Mouse (Mus musculus): ENCODE measurements at regions not wholly inside any gene's neighbourhood (a gene's known extent, or its start where the extent isn't known, plus 50 kb on each side); places are given as distances from the start of the nearest gene placed in this dataset.
"Not testable (repeated sequence)": the region's sequence is repeated elsewhere in the genome, so short reads cannot be mapped to it uniquely, and the experiment has no call there.

- in situ Hi-C loops (cut with MseI, MboI) = loop anchor here in 1 of 2 experiments (25.0 kb wide), 1 partner anchor 266 kb away; the partner anchor contains the start of gene Pou3f1
Measured at GRCm38 (mm10) chr4:124395966-124396395, 214.6 kb downstream of the 3100002H09Rik start.

DNA sequence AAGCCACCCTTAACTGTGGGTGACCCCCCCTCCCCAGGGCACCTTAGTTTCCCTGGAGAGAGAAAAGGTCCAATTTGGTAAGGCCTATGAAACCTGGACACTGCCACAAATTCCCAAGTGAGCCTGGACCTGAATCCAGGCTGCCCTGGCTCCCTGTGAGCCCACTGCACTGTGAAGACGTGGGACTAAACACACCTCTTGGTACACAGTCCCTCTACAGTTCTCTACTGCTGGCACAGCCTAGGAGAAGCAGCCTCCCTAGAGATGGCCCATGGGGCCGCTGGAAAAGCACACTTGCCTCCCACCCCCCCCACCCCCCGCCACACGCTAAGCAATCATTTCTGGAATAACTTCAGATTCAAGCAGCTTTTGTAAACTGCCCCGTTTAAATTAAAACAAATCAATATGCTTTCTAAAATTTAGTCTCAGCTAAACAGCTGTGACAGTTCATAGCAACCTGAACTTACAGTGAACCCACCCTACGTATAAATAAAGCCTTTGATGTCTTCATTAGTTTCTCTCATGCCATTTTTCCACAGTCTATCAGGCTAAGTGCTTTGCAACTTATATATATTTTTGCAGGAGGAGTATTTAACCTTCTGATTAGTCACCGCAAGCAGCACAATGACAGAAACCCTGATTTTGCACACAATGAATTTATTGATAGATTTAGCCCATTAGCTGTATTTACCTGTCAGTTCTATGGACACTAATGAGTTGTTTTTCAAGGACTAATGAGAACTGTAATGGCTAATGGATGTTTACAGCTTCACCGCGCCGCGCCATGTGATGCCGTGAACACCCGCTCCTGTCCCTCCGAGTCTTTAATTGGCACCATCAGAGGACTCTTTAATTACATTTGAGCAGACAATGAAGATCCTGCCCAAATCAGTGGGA lies 215.3 kb downstream of the 3100002H09Rik start:
- in situ Hi-C loops (cut with MseI, MboI) = loop anchor here in 1 of 2 experiments (25.0 kb wide), 1 partner anchor 267 kb away; the partner anchor contains the start of gene Pou3f1

DNA sequence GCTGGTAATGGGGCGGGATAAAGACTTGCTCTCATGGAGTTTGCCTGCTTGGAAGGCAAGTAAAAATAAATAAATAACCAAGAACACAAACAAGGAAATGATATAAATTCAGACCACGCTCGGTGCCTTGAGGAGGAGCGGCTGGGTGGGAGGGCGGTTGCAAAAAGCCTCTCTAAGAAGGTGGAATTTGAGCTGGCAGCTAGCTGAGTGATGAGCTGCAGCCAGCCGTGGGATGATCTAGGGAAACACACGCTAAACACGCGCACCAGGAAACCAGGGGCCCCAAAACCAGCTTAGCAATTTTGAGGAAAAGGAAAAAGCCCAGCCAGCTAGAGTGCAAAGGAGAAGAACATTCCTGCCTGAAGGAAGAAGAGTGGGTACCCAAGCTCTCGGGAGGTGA lies 217.0 kb downstream of the 3100002H09Rik start:
- in situ Hi-C loops (cut with MseI, MboI) = loop anchor here in 1 of 2 experiments (25.0 kb wide), 1 partner anchor 269 kb away; the partner anchor contains the start of gene Pou3f1

GRCm38 (mm10) chr4:124389067-124389466 lies 221.5 kb downstream of the 3100002H09Rik start:
- in situ Hi-C loops (cut with MseI, MboI) = loop anchor here in 1 of 2 experiments (25.0 kb wide), 1 partner anchor 273 kb away; the partner anchor contains the start of gene Pou3f1

GRCm38 (mm10) chr4:124385106-124386055 lies 225.2 kb downstream of the 3100002H09Rik start:
- in situ Hi-C loops (cut with MseI, MboI) = loop anchor here in 1 of 2 experiments (25.0 kb wide), 1 partner anchor 277 kb away; the partner anchor contains the start of gene Pou3f1

- in situ Hi-C loops (cut with MseI, MboI) = loop anchor here in 1 of 2 experiments (25.0 kb wide), 1 partner anchor 286 kb away; the partner anchor contains the start of gene Pou3f1
Measured at GRCm38 (mm10) chr4:124376504-124376903, 234.1 kb downstream of the 3100002H09Rik start.

DNA sequence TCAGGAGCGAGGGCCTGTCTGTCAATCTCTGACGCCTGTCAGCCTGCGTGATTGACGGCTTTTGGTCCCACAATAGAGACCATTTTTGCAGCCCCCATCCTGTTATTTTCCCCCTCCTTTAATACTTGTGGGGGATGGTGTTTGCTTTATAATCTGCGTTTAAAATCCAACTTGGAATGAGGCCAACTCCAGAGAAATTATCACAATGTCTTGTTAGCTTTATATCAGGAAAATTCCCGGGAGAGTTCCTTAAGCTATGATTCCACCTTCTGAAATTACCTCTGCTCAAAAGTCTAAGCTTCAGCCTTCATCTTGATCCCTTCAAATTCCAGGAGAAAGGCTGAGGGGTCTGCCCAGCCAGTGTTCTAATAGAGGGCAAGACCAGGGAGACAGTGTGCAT lies 235.0 kb downstream of the 3100002H09Rik start:
- in situ Hi-C loops (cut with MseI, MboI) = loop anchor here in 1 of 2 experiments (25.0 kb wide), 1 partner anchor 287 kb away; the partner anchor contains the start of gene Pou3f1

GRCm38 (mm10) chr4:124368831-124369230 lies 241.8 kb downstream of the 3100002H09Rik start:
- in situ Hi-C loops (cut with MseI, MboI) = no loop called here

DNA sequence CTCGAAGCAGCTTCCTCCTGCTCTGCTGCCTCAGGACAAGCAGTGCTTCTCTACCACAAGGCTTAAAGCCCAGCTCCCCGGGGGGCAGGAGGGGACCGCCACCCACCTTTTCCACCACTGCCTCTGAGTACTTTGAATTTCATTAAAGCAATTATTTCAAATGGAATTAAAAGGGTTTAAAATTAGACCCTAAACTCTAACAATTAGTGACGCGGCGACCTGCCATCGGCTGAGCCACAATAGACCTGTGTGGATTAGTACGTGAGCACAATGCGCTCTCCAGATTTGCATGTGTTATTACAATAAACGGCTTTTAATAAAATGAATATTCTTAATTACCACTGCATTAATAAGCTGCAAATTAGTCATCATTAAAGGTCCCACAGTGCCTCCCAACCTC lies 242.5 kb downstream of the 3100002H09Rik start:
- in situ Hi-C loops (cut with MseI, MboI) = no loop called here

- in situ Hi-C loops (cut with MseI, MboI) = no loop called here
Measured at GRCm38 (mm10) chr4:124360578-124360908, 250.1 kb downstream of the 3100002H09Rik start.

DNA sequence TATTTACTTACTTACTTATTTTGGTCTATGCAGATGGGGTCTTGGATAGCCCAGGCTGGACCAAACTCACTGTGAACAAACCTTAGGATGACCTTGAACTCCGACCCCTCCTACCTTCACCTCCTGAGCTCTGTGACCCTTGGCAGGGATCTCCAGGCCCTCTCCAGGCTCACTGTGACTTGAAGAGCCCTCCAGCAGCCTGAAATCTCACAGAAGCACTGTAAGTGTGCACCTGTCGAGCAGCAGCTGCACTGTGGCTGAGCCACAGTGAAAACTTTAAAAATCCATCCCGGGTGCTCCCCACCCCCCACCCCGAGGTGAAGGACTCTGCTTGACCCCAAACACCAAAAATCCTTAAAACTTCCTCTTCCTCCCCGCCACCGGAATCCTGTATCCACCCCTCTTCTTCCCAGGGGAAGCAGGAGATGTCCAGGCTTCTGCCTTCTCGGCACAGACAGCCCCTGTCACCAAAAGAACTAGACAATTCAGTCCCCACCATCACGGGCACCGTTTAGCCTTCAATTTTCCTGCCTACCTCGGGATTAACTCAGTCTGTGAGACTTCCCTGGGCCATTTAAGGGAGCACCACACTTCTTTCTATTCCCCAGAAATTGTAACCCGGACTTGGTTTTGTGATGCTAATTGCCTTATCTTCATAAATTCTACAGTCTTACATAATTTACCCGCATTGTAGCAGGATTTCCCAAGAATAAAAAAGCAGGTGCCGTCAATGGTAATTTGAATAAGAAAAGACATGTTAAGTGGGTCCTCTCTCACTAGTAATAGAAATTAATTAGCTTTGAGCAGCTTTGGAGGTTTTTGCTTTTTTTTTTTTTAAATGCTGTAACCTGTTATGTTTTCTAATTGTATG lies 250.7 kb downstream of the 3100002H09Rik start:
- in situ Hi-C loops (cut with MseI, MboI) = no loop called here

DNA sequence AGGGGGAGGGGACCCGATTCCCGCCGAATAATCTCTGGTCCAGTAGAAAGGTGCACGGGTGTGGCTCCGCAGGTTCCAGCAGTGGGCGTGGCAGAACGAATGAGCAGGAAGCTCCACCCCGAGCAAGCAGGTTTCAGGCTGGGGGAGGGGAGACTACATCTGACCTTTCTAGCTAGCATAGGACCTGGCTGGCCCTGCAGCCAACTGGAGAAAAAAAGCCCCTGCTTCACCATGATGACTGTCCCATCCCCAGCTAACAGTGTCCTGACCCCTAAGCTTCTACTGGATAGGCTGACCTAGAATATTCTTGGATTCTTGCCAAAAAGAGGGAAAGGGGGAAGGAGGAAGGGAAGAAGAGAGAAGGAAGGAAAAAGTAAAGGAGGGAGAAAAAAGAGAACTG lies 252.1 kb downstream of the 3100002H09Rik start:
- in situ Hi-C loops (cut with MseI, MboI) = not testable (repeated sequence)

- in situ Hi-C loops (cut with MseI, MboI) = no loop called here
Measured at GRCm38 (mm10) chr4:124350361-124350760, 260.2 kb downstream of the 3100002H09Rik start.

DNA sequence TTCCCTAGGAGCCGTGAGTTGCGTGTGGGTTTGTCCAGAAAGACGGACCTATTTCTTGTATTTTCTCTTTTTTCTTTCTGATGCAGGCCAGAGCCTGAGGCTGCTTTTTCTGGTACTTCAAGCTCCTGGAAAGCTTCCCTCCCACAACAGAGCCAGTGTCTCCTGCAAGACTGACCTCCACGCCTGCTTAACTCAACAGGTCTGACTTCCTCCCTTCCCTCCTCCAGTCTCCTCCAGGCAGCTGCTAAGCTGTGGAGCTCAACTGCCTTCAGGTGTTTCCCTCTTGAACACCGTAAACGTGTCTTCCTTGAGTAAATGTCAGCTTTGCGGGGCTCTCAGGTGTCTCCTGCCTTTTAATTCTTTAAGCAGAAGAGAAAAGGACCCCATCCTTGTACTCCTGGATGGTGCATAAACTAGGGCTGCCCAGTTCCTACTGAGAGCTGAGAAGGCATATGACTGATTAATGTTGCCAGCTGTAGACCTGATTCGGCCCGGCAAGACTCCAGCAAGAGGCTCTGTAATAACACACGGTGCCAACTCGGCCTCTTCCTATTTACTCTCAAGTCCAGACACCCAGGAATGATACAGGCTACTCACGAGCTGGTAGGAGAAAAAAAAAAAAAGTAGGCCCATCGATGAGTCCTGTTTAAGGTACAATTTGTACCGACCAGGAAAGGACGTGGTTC lies 260.9 kb downstream of the 3100002H09Rik start:
- in situ Hi-C loops (cut with MseI, MboI) = no loop called here

- in situ Hi-C loops (cut with MseI, MboI) = no loop called here
Measured at GRCm38 (mm10) chr4:124349055-124349454, 261.5 kb downstream of the 3100002H09Rik start.

DNA sequence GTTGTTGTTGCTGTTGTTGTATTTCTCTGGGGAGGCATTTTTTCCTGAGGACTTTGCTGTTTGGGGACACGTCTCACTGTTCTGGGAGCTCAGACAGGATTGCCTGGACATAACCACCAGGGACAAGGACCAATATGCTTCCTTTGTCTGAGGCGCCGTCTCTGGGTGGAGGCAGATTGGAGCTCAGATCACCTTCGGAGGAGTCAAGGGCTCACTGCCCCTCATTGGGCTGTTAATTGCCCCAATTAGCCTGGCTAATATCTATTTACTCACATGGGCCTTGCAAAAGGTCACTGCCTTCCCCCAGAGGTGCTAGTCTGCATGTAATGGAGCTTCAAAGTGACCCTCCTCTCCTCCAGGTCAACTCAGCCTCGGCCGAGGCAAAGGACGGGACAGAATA lies 270.5 kb downstream of the 3100002H09Rik start:
- in situ Hi-C loops (cut with MseI, MboI) = no loop called here

GRCm38 (mm10) chr4:124335726-124336125 lies 274.9 kb downstream of the 3100002H09Rik start:
- in situ Hi-C loops (cut with MseI, MboI) = no loop called here

- in situ Hi-C loops (cut with MseI, MboI) = no loop called here
Measured at GRCm38 (mm10) chr4:124332974-124333373, 277.6 kb downstream of the 3100002H09Rik start.

DNA sequence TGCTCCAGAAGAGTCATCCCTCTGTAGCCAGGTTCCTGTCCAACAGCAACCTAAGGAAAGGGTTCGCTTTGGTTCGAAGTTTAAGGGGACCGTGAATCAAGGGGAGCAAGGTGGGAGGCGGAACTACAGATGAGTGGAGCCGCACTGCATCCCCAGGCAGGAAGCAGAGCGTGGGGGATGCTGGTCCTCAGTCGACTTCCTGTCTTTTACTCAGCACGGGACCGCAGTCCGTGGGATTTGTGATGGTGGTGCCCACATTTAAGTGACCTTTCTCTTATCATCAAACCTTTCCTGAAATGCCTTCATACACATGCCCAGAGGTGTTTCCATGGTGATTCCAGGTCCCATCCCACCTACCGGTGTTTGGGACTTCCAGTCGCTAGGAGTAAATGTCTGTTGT lies 278.2 kb downstream of the 3100002H09Rik start:
- in situ Hi-C loops (cut with MseI, MboI) = no loop called here

Measured in mouse trophoblast stem cell (cell line).